ENCODE assay signal across 12 mouse cellular contexts in the genomic region with DNA sequence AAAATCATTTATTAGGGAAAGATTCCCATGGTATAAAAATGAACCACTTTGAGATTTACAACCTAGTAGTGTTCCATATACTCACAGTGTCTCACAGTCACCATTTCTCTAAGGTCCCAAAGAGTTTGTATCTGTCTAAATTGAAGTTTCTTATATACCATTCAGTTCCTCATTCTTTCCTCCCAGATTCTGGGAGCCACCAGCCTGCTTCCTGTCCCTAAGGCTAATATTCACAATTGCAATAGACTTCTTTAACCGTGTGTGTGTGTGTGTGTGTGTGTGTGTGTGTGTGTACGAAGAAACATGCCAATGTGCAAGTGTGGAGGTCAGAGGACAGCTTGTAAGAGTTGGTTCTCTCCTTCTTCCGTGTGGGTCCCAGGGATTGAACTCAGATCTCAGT.
"Had no signal": no experiment of that assay in that cellular context is flagged by ENCODE, and none has a peak within 500 bp of the region (broad histone marks: within the 10 kb centered on the region; RNA-seq: fewer than 3 reads in every experiment).

No protein-coding gene starts in this region.

- DNase-seq: retina, postnatal 1 day; right cerebral cortex, adult 18-20 months; right cerebral cortex, postnatal 14 days; right cerebral cortex, postnatal 25 days; right cerebral cortex, postnatal 4 days; spleen, adult 18-20 months; thymus, adult 18-20 months; thymus, adult 2 months; thymus, postnatal 14 days; thymus, postnatal 25 days; thymus, postnatal 36 days; thymus, postnatal 4 days had no signal
